Mouse (Mus musculus) lung, postnatal 10 days (tissue): ENCODE measurements around the gene Gm266.

Experiments used
- DNase-seq: peaks from one replicate; pipeline ENCODE4 v3.0.0; 2021

Gm266 gene

GRCm38 (mm10) chr12:111500725-111501124, 15.1 kb upstream of the Gm266 start:
- no peak for DNase-seq

- DNase-seq: no peak
These were observed 14.0 kb upstream of the Gm266 start for GRCm38 (mm10) chr12:111499617-111500016.

- DNase-seq: no peak
These were observed 11.5 kb upstream of the Gm266 start for GRCm38 (mm10) chr12:111497076-111497475.

- no peak for DNase-seq
These were observed 9.3 kb upstream of the Gm266 start for GRCm38 (mm10) chr12:111494931-111495330.

- no peak for DNase-seq
These were observed 3.7 kb upstream of the Gm266 start for GRCm38 (mm10) chr12:111489261-111489865.

GRCm38 (mm10) chr12:111486455-111486854, 832 bp upstream of the Gm266 start:
- DNase-seq: no peak

- no peak for DNase-seq
These were observed 474 bp downstream of the Gm266 start for GRCm38 (mm10) chr12:111485046-111485651.

- DNase-seq: peak; percentile 43
These were observed 5.7 kb downstream of the Gm266 start for GRCm38 (mm10) chr12:111479917-111480316.

- no peak for DNase-seq
These were observed 6.7 kb downstream of the Gm266 start for GRCm38 (mm10) chr12:111478924-111479323.

- peak; percentile 88 for DNase-seq
These were observed 10.6 kb downstream of the Gm266 start for GRCm38 (mm10) chr12:111474893-111475643.

- DNase-seq: no peak
These were observed 11.2 kb downstream of the Gm266 start for GRCm38 (mm10) chr12:111474384-111474783.

- no peak for DNase-seq
These were observed 12.7 kb downstream of the Gm266 start for GRCm38 (mm10) chr12:111472886-111473285.

- DNase-seq: no peak
These were observed 13.9 kb downstream of the Gm266 start for GRCm38 (mm10) chr12:111471721-111472120.

GRCm38 (mm10) chr12:111471119-111471518, 14.5 kb downstream of the Gm266 start:
- no peak for DNase-seq

GRCm38 (mm10) chr12:111469507-111469906, 16.1 kb downstream of the Gm266 start:
- peak; percentile 84 for DNase-seq

- DNase-seq: no peak
These were observed 17.4 kb downstream of the Gm266 start for GRCm38 (mm10) chr12:111468206-111468605.

GRCm38 (mm10) chr12:111466369-111466768, 19.3 kb downstream of the Gm266 start:
- DNase-seq: no peak

- no peak for DNase-seq
These were observed 22.1 kb downstream of the Gm266 start for GRCm38 (mm10) chr12:111463570-111463969.

GRCm38 (mm10) chr12:111457742-111458141, 27.9 kb downstream of the Gm266 start:
- DNase-seq: no peak

GRCm38 (mm10) chr12:111455860-111456259, 29.8 kb downstream of the Gm266 start:
- DNase-seq: no peak

GRCm38 (mm10) chr12:111455311-111455846, 30.2 kb downstream of the Gm266 start:
- no peak for DNase-seq

- DNase-seq: no peak
These were observed 30.9 kb downstream of the Gm266 start for GRCm38 (mm10) chr12:111454543-111455280.

GRCm38 (mm10) chr12:111454021-111454420, 31.6 kb downstream of the Gm266 start:
- peak; percentile 63 for DNase-seq
